Mouse (Mus musculus) limb, embryonic 11.5 days (tissue): ENCODE results near the gene Pitpnm2. TPM values are rescaled to one million over a fixed set of nuclear protein-coding genes. Genes with fewer than 3 reads are reported as not detected.

Experiments
- ATAC-seq: fragments of 200-750 bp; cut with Nextera tagmentation; 2 replicates; pipeline ENCODE4 v1.8.0; 2017; ENCODE audit warnings: low read depth; ENCODE audit not compliant: insufficient number of reproducible peaks, low FRiP score, low TSS enrichment
- DNase-seq: peaks from one replicate; pipeline ENCODE4 v3.0.0-alpha.2; 2015; ENCODE audit warnings: low spot score
- H3K27ac ChIP-seq: fragments of 300-500 bp; sonication (generic); replicated peaks from 2 replicates; pipeline ENCODE4 v1.5.1; 2014; ENCODE audit warnings: low read depth, mild to moderate bottlenecking, low read length
- H3K27me3 ChIP-seq: fragments of 300-500 bp; sonication (generic); 2 replicates; pipeline ENCODE4 v1.6.1; 2014; ENCODE audit warnings: mild to moderate bottlenecking, low read length, mixed read lengths; ENCODE audit not compliant: control insufficient read depth, insufficient read depth
- H3K36me3 ChIP-seq: fragments of 300-500 bp; sonication (generic); 2 replicates; pipeline ENCODE4 v1.6.1; 2014; ENCODE audit warnings: mild to moderate bottlenecking, low read length, moderate library complexity, mixed read lengths; ENCODE audit not compliant: control insufficient read depth, insufficient read depth
- H3K4me1 ChIP-seq: fragments of 300-500 bp; sonication (generic); 2 replicates; pipeline ENCODE4 v1.6.1; 2014; ENCODE audit warnings: low read length, mixed read lengths; ENCODE audit not compliant: control insufficient read depth, insufficient read depth
- H3K4me2 ChIP-seq: fragments of 300-500 bp; sonication (generic); 2 replicates; pipeline ENCODE4 v1.6.1; 2014; ENCODE audit warnings: low read depth, mild to moderate bottlenecking, moderate library complexity; ENCODE audit not compliant: severe bottlenecking
- H3K4me3 ChIP-seq: fragments of 300-500 bp; sonication (generic); 2 replicates; pipeline ENCODE4 v1.5.1; 2014; ENCODE audit warnings: low read depth, low read length
- H3K9ac ChIP-seq: fragments of 300-500 bp; sonication (generic); 2 replicates; pipeline ENCODE4 v1.6.1; 2014; ENCODE audit warnings: mild to moderate bottlenecking, low read length
- H3K9me3 ChIP-seq: fragments of 300-500 bp; sonication (generic); 2 replicates; pipeline ENCODE4 v1.6.1; 2016; ENCODE audit warnings: low read length; ENCODE audit not compliant: control insufficient read depth
- WGBS: fragments of 180-500 bp; shearing (Covaris S2); extraction: QIAGEN DNeasy Blood & Tissue Kit; methylation state at CpG from one replicate; pipeline ENCODE4 v1.1.7; 2014; 5-methylcytosine and 5-hydroxymethylcytosine counted together
- polyA plus RNA-seq: library from polyadenylated mRNA; unstranded; fragments of >200 nt; fragmentation: Nextera tagmentation; extraction: Ambion mirVana; gene quantifications from 2 replicates; pipeline ENCODE4 v1.2.1, GENCODE M21; 2014

Gene Pitpnm2
- polyA plus RNA-seq, 1 experiment from 2014 or later = 3.4 TPM

- ATAC-seq = no peak
- no peak for DNase-seq
- H3K9ac ChIP-seq = no peak overlapping the region
- H3K4me1 ChIP-seq = no peaks in the 10 kb centered on the region
- no peak overlapping the region for H3K27ac ChIP-seq
- H3K27me3 ChIP-seq = peaks cover 10% of the 10 kb centered on the region; the same call in 1 of the 2 replicates
- H3K4me3 ChIP-seq = no peak overlapping the region
- WGBS = 82% methylated on average over 12 of the region's 12 CpGs
- no peak overlapping the region for H3K4me2 ChIP-seq
- no peaks in the 10 kb centered on the region for H3K36me3 ChIP-seq
- no peaks in the 10 kb centered on the region; the same call in 1 of the 2 replicates for H3K9me3 ChIP-seq
Measured at GRCm38 (mm10) chr5:124093852-124094604, 155.5 kb downstream of the Pitpnm2 start.

DNA sequence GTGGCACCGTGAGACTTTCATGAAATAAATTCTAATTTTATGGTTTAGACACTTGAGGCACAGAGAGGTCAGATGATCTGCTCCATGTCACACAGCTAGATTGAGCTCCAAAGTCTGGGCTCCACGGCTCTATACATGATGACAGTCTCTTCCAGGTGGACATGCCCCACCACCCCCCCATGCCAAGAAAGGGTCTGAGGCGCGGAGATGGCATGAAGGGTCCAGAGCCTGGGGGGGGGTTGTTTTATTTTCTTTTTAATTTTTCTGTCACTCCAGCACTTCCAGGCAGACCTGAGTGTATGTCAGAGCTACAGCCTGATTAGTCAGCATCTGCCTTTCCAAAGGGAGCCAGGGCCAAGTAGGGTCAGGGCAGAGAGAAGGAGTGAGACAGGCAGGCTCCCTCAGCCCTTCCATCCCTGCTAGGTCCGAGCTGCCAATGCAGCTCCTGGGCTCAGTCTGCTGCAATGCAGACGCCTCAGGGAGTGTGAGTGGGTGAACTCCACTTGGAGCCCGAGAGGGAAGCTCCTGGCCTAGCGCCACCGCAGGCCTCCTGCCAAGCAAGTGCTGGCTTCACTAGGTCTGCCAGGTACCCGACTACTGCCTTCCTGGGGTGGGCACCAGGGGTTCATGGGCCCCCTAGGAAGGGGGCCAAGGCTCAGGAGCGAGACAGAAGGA, 156.3 kb downstream of the Pitpnm2 start:
- no peak for DNase-seq
- Histone ChIP-seq H3K4me1 (no peaks in the 10 kb centered on the region), H3K27ac (no peak overlapping the region), H3K9ac (no peak overlapping the region), H3K36me3 (no peaks in the 10 kb centered on the region), H3K9me3 (no peaks in the 10 kb centered on the region), H3K27me3 (peaks cover 10% of the 10 kb centered on the region; the same call in 1 of the 2 replicates), H3K4me3 (no peak overlapping the region), H3K4me2 (no peak overlapping the region)
- 79% methylated on average over 11 of the region's 11 CpGs for WGBS
- ATAC-seq = no peak

GRCm38 (mm10) chr5:124091951-124092406, 157.6 kb downstream of the Pitpnm2 start:
- Histone ChIP-seq H3K27me3 (peaks cover 10% of the 10 kb centered on the region; the same call in 1 of the 2 replicates), H3K27ac (no peak overlapping the region), H3K4me3 (no peak overlapping the region), H3K4me2 (no peak overlapping the region), H3K9me3 (no peaks in the 10 kb centered on the region), H3K9ac (no peak overlapping the region), H3K4me1 (no peaks in the 10 kb centered on the region), H3K36me3 (no peaks in the 10 kb centered on the region)
- no peak for ATAC-seq
- no peak for DNase-seq
- 63% methylated on average over 9 of the region's 9 CpGs for WGBS

DNA sequence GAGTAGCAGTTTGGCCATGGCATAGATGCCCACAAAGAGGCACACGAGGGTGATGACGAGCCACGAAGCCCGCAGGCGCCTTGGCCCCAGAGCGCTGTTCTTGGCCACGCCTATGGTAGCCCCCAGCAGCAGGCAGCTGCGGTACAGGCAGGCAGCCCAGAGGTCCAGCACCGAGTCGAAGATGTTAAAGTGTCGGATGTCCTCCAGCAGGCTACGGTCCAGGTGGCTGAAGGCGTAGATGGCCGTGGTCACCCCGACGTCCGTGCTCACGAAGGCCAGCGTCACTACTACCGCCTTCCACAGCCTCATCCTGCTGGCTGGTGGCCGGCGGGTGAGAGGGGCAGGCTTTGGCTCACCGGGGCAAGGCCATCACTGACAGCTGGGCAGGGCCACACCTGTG, 159.7 kb downstream of the Pitpnm2 start:
- Histone ChIP-seq H3K4me1 (no peaks in the 10 kb centered on the region), H3K27ac (no peak overlapping the region), H3K9ac (no peak overlapping the region), H3K27me3 (peaks cover 3% of the 10 kb centered on the region; the same call in 1 of the 2 replicates), H3K4me3 (no peak overlapping the region), H3K36me3 (no peaks in the 10 kb centered on the region), H3K9me3 (no peaks in the 10 kb centered on the region), H3K4me2 (no peak overlapping the region)
- DNase-seq (no peak), ATAC-seq (no peak)
- 78% methylated on average over 23 of the region's 23 CpGs for WGBS

DNA sequence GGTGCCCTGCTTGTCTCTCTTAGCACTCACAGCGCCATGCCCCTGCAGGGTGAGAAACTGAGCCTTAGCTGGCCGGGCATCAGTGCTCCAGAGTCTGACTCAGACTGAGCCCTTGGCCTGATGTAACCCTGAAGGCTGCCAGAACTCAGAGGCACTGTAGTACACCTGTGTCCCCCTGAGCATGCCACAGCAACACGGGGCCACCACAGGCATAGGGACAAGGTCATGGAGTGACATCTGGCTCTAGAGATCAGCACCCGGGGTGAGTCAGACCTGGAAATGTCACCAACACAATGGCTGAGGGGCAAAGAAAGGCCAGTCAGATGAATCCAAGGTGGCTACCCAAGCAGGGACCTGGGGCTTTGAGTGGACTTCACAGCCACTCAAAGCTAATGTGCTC, 162.7 kb downstream of the Pitpnm2 start:
- Histone ChIP-seq H3K27me3 (no peaks in the 10 kb centered on the region), H3K4me3 (no peak overlapping the region), H3K4me2 (no peak overlapping the region), H3K27ac (no peak overlapping the region), H3K4me1 (no peaks in the 10 kb centered on the region), H3K36me3 (no peaks in the 10 kb centered on the region), H3K9me3 (no peaks in the 10 kb centered on the region), H3K9ac (no peak overlapping the region)
- no peak for ATAC-seq
- 88% methylated on average over 4 of the region's 4 CpGs for WGBS
- DNase-seq = no peak

- Histone ChIP-seq H3K4me1 (no peaks in the 10 kb centered on the region), H3K9ac (no peak overlapping the region), H3K4me3 (no peak overlapping the region), H3K9me3 (no peaks in the 10 kb centered on the region), H3K36me3 (no peaks in the 10 kb centered on the region), H3K27ac (no peak overlapping the region), H3K27me3 (no peaks in the 10 kb centered on the region), H3K4me2 (no peak overlapping the region)
- WGBS = 86% methylated on average over 3 of the region's 3 CpGs
- DNase-seq (no peak), ATAC-seq (no peak)
Measured at GRCm38 (mm10) chr5:124085513-124085912, 164.0 kb downstream of the Pitpnm2 start.

DNA sequence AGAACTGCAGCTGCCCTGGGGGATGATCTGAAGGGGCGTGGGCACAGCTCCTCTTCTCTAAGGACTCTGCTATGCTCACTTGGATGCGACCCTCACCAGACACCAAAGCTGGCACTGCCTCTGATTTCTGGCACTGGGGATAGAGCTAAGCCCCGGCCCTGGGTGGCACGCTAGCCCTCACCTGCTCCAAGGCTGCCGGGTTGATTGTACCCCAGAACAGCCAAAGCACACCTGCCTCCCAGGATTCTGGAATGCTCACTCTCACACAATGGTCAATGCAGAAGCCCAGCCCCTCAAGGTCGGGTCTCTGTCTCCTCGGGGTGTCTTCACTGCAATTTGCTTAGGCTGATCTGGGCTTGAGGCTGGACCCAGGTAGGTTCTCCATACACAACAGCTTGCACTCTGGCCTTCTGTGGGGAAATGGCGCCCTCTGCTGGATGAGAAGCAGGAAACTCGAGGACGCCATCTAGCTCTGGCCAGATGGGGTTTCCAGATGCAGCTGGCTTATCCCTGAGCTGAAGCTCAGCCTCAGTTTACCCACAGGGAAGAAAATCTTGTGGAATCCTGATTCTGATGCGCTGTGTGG, 164.9 kb downstream of the Pitpnm2 start:
- ATAC-seq (no peak), DNase-seq (peak; percentile 88)
- Histone ChIP-seq H3K4me3 (no peak overlapping the region), H3K27me3 (no peaks in the 10 kb centered on the region), H3K27ac (no peak overlapping the region), H3K4me2 (no peak overlapping the region), H3K9ac (no peak overlapping the region), H3K36me3 (no peaks in the 10 kb centered on the region), H3K9me3 (no peaks in the 10 kb centered on the region), H3K4me1 (no peaks in the 10 kb centered on the region)
- WGBS = 42% methylated on average over 11 of the region's 11 CpGs

GRCm38 (mm10) chr5:124083850-124084587, 165.5 kb downstream of the Pitpnm2 start:
- no peak overlapping the region for H3K27ac ChIP-seq
- H3K9me3 ChIP-seq = no peaks in the 10 kb centered on the region
- no peak overlapping the region for H3K9ac ChIP-seq
- WGBS = 85% methylated on average over 14 of the region's 14 CpGs
- DNase-seq (no peak), ATAC-seq (no peak)
- H3K4me2 ChIP-seq = no peak overlapping the region
- H3K4me3 ChIP-seq = no peak overlapping the region
- H3K36me3 ChIP-seq = no peaks in the 10 kb centered on the region
- no peaks in the 10 kb centered on the region for H3K27me3 ChIP-seq
- no peaks in the 10 kb centered on the region for H3K4me1 ChIP-seq
